Mouse (Mus musculus): Measurements from ENCODE around the gene Myh10. TPM values are rescaled to one million over a fixed set of nuclear protein-coding genes. Genes with fewer than 3 reads are reported as not detected.

Gene Myh10
- total RNA-seq, 2 experiments from 2014 or later, result 210 to 217 TPM

GRCm38 (mm10) chr11:68690465-68690864 is 894 bp upstream of the Myh10 start:
- intact Hi-C loops (cut with DNase I), result loop anchor here (5.0 kb wide), 1 partner anchor 103 kb away; the partner anchor contains the start of gene Ccdc42

GRCm38 (mm10) chr11:68692010-68692692 is 792 bp downstream of the Myh10 start:
- peak; percentile 17 to 46 for DNase-seq (ENCODE audit: extremely low spot score in 1 of 2, low spot score in 2 of 2)
- intact Hi-C loops (cut with DNase I), result loop anchor here (5.0 kb wide), 1 partner anchor 105 kb away; the partner anchor contains the start of gene Ccdc42

More at GRCm38 (mm10) chr11:68690465-68690864, 894 bp upstream of the Myh10 start:
- DNase-seq (ENCODE audit: extremely low spot score in 1 of 2, low spot score in 2 of 2), result peak in 1 of 2 experiments; percentile 78

GRCm38 (mm10) chr11:68692693-68693446 is 1.5 kb downstream of the Myh10 start:
- peak in 1 of 2 experiments; percentile 60 for DNase-seq (ENCODE audit: extremely low spot score in 1 of 2, low spot score in 2 of 2)
- intact Hi-C loops (cut with DNase I), result loop anchor here (5.0 kb wide), 1 partner anchor 106 kb away; the partner anchor contains the start of gene Ccdc42

DNA sequence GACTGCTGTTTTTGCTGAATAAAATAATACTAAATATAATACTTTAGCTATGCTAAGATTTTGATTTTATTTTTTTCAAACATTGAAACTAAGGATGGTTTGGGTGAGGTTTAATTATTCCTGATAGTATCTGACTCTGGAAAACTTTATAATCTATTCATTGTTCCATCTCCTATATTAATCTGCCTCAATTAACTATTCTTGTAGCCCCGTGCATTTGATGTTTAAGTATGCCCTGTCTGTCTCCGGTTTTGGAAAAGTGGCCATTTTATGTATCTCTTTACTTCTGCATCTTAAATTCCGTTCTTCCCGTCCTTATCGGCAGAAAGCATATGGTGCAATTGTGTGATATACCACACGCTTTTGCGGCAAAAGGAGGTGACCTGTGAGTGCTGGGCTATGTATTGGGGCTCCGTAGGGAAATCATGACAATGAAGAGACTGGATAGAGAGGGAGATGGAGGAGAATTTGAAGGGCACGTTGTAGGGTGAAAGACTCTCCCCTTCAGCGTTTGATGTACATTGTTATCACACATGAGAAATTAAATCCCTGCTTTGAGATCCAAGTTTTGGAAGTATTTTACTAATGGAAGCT is 2.2 kb downstream of the Myh10 start:
- DNase-seq (ENCODE audit: extremely low spot score in 1 of 2, low spot score in 2 of 2), result no peak
- intact Hi-C loops (cut with DNase I), result loop anchor here (5.0 kb wide), 1 partner anchor 106 kb away; the partner anchor contains the start of gene Ccdc42

GRCm38 (mm10) chr11:68702370-68702769 is 11.0 kb downstream of the Myh10 start:
- intact Hi-C loops (cut with DNase I), result no loop called here
- no peak for DNase-seq (ENCODE audit: extremely low spot score in 1 of 2, low spot score in 2 of 2)

DNA sequence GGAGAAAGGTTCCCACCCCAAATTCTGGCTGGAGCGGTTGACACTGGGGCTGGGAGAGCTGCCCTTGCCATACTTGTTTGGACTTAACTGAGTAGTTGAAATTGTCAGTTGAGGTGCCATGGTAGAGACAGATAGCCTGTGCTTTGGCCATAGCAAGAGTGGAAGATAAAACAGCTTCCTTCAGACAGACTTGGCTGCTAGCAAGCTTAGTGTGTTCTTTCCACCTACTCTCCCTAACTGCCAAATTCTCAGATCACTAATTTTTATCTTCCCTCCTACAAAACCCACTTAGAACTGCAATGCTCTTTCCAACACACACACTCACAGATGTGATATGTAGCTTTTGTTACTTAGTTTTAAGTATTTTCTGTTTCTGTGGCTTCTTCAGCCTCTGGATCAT is 12.0 kb downstream of the Myh10 start:
- no peak for DNase-seq (ENCODE audit: extremely low spot score in 1 of 2, low spot score in 2 of 2)
- intact Hi-C loops (cut with DNase I), result no loop called here

DNA sequence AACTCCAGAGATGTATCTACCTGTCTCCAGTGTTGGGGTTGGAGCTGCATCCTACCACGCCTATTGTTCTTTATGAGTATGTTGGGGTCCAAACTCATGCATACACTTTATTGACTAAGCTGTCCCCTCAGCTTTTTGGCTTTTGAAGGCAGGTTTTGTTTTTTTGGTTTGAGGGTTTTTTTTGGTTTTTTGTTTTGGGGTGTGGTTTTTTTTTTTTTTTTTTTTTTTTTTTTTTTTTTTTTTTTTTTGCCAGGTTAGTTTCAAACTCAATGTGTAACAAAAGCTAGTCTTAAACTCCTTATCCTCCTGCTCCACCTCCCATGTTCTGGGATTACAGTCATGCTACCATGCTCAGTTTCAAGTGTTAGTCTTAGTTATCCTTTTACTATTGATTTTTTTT is 12.9 kb downstream of the Myh10 start:
- intact Hi-C loops (cut with DNase I), result no loop called here
- no peak for DNase-seq (ENCODE audit: extremely low spot score in 1 of 2, low spot score in 2 of 2)

- no peak for DNase-seq (ENCODE audit: extremely low spot score in 1 of 2, low spot score in 2 of 2)
- intact Hi-C loops (cut with DNase I), result loop anchor here (5.0 kb wide), 1 partner anchor 52 kb away; no protein-coding TSS in a partner anchor
Observed at GRCm38 (mm10) chr11:68704847-68705246, 13.5 kb downstream of the Myh10 start.

GRCm38 (mm10) chr11:68706524-68707429 is 15.4 kb downstream of the Myh10 start:
- DNase-seq (ENCODE audit: extremely low spot score in 1 of 2, low spot score in 2 of 2), result no peak
- intact Hi-C loops (cut with DNase I), result loop anchor here (5.0 kb wide), 1 partner anchor 51 kb away; no protein-coding TSS in a partner anchor

DNA sequence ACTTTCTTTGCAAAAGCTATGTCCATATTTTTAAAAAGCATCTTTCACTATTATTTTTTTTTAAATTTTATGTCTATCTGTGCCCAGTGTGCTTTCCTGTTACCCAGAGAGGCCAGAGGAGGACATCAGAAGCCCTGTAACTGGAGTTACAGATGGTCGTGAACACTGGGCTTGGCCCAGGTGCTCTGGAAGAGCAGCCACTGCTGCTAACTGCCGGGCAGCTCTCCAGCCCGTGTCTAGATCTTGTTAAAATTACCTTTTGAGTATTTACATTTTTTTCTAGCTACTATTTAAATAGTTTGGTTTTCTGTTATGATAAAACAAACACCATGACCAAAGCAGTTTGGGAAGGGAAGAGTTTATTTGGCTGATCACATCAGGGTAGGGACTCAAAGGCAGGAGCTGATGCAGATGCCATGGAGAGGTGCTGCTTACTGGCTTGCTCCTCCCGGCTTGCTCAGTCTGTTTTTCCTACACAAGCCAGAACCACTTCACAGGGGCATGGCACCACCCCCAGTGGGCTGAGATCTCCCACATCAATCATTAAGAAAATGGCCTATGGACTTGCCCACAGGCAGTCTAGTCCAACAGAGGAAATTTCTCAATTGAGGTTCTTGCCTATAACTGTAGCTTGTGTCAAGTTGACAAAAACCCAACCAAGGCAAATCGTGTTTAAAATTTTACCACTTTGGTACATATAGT is 16.7 kb downstream of the Myh10 start:
- DNase-seq (ENCODE audit: extremely low spot score in 1 of 2, low spot score in 2 of 2), result no peak
- intact Hi-C loops (cut with DNase I), result loop anchor here (5.0 kb wide), 1 partner anchor 49 kb away; no protein-coding TSS in a partner anchor

DNA sequence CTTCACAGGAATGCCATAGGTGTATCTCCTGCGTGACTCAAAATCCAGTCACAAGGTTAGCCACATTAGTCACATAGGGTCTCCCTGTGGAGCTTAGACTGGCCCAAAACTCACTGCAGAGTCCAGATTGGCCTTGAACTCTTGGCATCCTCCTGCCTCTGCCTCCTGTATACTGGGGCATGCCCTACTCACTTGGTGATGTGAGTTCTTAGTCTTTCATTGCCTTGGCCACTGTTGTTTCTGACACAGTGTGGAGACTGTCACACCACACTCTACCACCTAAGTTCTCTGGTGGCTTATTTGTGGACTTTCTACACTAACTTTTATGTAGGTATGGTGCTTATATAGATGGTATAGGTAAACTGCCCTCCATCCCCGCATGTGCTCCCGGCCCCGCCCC is 24.8 kb downstream of the Myh10 start:
- intact Hi-C loops (cut with DNase I), result no loop called here
- DNase-seq (ENCODE audit: extremely low spot score in 1 of 2, low spot score in 2 of 2), result no peak

- intact Hi-C loops (cut with DNase I), result no loop called here
- peak in 1 of 2 experiments; percentile 43 for DNase-seq (ENCODE audit: extremely low spot score in 1 of 2, low spot score in 2 of 2)
Observed at GRCm38 (mm10) chr11:68717171-68717840, 25.9 kb downstream of the Myh10 start.

DNA sequence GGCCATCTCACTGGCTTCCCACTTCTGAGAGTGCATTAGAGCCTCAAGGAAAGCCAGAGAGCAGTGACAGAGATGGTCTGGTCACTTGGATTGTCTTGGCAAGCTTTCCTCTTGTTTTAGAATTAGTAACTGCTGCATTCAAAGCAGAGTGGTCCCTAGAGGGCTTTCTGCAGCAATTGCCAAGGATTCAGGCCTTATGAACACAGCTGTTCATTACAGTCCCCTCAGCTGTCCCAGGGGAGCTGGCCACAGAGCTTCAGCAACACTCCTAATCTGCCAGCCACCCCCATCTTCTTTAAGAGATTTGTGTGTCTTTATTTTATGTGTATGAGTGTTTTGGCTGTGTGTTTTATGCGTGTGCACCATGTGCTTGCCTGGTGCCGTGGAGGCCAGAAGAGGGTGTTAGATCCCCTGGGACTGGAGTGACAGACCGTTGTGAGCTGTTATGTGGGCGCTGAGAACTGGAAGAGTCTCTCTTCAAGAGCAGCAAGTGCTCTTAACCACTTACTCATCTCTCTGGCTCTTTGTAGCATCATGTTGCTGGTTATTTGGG is 27.8 kb downstream of the Myh10 start:
- intact Hi-C loops (cut with DNase I), result no loop called here
- DNase-seq (ENCODE audit: extremely low spot score in 1 of 2, low spot score in 2 of 2), result peak in 1 of 2 experiments; percentile 71

DNA sequence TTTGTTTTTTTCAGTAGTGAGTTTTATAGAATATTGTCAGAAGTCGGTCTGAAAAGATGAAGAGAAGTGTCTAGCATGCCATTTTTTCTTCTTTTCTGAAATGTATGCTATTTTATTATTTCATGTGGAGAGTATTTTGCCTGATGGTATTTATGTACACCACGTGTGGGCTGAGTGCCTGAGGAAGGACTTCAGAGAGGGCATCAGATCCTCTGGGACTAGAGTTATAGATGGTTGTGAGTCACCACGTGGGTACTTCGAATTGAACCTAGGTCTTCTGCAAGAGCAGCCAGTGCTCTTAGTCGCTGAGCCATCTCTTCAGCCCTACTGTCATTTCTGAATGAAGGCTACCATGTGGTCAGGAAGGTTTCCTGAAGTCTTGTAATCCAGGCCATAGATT is 28.4 kb downstream of the Myh10 start:
- DNase-seq (ENCODE audit: extremely low spot score in 1 of 2, low spot score in 2 of 2), result no peak
- intact Hi-C loops (cut with DNase I), result no loop called here

- intact Hi-C loops (cut with DNase I), result no loop called here
- no peak for DNase-seq (ENCODE audit: extremely low spot score in 1 of 2, low spot score in 2 of 2)
Observed at GRCm38 (mm10) chr11:68724117-68724516, 32.8 kb downstream of the Myh10 start.

GRCm38 (mm10) chr11:68728693-68729092 is 37.3 kb downstream of the Myh10 start:
- intact Hi-C loops (cut with DNase I), result no loop called here
- DNase-seq (ENCODE audit: extremely low spot score in 1 of 2, low spot score in 2 of 2), result no peak

- no peak for DNase-seq (ENCODE audit: extremely low spot score in 1 of 2, low spot score in 2 of 2)
- intact Hi-C loops (cut with DNase I), result no loop called here
Observed at GRCm38 (mm10) chr11:68730792-68731191, 39.4 kb downstream of the Myh10 start.

Measured in left cerebral cortex, postnatal 10 days (tissue).